Mouse (Mus musculus): ENCODE data around the gene Cenpc1. TPM values are rescaled to one million over a fixed set of nuclear protein-coding genes. Genes with fewer than 3 reads are reported as not detected.

The Cenpc1 gene
- 10 to 100 TPM; 14.8 to 16.1 TPM for total RNA-seq (2021)
- long read RNA-seq, experiment 1, transcript Cenpc1-201 (19 exons, 3,192 nt): major isoform, 5 of 10 reads
- long read RNA-seq, experiment 1, partial matches to known transcripts: 2 of 10 reads
- long read RNA-seq, experiment 1, other reads (novel, unspliced or antisense): 3 of 10 reads
- long read RNA-seq, experiment 2, partial matches to known transcripts: 1 of 9 reads
- long read RNA-seq, experiment 2, other reads (novel, unspliced or antisense): 4 of 9 reads

DNA sequence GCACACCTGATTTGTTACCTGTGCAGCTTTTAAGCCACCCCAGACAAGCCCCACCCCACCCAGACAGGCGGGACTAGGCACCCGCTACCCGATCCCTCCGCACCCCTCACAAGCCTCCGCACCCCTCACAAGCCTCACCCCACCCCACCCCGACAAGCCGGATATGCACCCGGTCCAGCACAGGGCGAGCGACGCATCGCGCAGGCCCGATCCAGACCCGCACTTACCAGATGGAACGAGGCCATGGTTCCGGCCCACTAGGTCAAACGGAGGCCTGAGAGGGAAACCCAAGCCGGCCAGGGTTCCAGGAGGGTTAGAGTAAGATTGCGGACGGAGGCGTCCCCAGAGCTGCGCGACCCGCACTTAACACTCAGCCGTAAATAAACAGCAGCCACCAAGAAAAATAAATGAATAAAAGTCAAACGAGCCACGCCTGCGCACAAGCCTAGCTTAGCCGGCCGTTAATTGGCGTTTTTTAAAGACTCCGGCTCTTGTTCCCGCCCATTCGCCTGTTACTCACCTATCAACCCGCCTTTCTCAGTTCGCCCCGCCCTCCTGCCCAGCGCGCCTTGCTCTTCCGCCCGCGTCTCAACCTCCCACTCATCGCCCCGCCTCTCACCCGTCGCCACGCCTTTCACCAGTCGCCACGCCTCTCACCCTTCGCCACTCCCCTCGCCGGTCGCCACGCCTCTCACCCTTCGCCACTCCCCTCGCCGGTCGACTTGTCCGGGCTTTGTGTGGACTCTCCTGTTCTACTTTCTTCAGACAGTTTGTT, at the start of gene Cenpc1:
Cenpc1 (minus strand) TSS at position 483 of the 775 bp plus-strand sequence.
- peak; percentile 91 to 98 for DNase-seq (ENCODE audit: low spot score in 2 of 2)

DNA sequence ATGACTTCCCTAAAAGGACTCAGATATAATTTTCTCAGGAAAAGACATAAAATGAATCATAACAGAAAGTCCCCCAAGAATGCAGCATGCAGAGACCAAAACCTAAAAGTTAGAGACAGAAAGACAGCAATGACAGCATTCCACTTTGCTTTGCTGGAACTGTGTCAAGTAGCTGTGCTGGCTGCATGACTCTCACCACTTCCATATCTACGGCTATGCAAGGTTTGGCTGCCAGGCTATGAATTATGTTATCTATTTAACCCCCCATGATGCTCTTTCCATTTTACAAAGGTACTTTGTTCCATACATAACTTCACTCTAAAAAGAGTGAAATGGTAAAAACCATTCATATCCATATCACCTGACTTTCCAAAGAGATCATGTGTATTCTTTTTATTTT, 48.6 kb upstream of the Cenpc1 start:
- no peak for DNase-seq (ENCODE audit: low spot score in 2 of 2)

DNA sequence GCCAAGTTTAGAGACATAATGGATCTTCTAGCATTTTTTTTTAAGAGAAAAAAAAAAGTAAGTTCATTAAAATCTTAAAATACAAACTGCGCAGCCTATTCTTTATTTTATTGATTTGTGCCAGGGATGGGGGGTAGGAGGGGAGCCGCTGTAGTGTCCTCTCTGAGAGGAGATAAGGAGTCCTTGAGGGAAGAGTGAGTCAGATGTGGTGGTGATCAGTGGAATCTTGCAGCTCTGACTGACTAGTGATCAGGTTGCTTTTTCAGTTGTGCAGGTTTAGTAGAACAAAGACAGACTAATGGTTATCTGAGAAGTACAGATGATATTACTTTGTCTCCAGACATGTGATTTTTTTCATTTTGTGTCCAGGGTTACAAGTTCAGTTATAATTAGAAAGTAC, 47.7 kb upstream of the Cenpc1 start:
- no peak for DNase-seq (ENCODE audit: low spot score in 2 of 2)

DNA sequence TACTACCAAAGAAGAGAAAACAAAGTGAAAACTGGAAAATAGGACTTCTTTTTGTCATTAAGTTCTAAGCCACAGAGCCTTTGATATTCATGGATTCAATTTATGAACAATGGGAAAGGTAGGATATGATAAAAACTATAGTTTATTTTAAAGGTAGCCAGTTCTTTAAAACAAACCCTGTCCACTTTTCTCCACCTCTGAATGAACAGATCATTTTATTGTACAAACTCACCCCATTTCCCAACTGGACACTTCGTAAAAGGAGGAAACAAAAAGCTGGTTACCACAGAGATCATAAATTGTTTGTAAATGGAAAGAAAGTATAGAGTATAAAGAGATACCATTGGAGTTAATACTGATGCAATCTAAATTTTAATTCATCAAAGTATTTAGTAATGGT, 45.7 kb upstream of the Cenpc1 start:
- no peak for DNase-seq (ENCODE audit: low spot score in 2 of 2)

DNA sequence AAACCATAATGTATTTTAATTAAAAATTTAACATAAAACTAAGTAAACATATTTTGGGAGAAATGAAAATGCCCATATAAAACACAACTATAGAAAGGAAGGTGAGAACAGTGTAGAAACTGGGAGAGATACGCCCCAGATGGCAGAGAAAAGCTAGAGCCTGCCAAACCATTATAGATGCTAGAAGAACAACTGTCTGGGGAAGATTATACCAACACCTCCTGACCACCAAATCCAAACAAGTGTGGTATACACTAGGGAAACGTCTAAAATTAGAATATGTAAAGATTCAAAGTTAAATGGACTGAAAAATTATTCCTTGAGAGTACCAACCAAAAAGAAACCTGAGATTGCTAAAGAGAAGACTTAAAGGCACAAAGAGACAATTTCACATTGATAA, 41.2 kb upstream of the Cenpc1 start:
- no peak for DNase-seq (ENCODE audit: low spot score in 2 of 2)

DNA sequence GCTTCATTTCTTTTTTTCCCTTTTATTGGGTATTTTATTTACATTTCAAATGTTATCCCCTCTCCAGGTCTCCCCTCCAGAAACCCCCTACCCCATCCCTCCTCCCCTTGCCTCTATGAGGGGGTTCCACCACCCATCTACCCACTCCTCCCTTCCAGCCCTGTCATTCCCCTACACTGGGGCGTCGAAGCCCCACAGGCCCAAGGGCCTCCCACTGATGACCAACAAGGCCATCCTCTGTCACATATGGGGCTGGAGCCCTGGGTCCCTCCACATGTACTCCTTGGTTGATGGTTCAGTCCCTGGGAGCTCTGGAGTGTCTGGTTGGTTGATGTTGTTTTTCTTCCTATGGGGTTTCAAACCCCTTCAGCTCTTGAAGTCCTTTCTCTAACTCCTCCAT, 36.8 kb upstream of the Cenpc1 start:
- DNase-seq (ENCODE audit: low spot score in 2 of 2): no peak

DNA sequence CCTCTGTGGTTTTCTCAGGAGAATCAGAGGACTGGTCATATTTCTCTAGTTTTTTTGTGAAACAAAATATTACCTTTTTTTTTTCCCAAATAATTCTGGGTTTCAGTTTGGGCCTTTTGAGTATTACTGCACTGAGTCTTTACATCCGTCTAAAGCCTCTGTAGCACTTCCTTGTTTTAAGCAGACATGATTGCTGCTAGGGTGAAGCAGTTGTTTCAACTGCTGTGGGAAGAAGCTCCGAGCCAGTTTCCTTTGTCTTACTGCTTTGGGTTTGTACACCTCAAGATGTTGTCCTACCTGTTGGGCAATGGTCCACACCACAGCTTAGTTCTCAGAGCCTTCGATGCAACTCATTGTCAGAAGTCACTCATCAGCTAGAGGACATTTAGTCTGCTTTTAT, 35.2 kb upstream of the Cenpc1 start:
- DNase-seq (ENCODE audit: low spot score in 2 of 2): no peak

DNA sequence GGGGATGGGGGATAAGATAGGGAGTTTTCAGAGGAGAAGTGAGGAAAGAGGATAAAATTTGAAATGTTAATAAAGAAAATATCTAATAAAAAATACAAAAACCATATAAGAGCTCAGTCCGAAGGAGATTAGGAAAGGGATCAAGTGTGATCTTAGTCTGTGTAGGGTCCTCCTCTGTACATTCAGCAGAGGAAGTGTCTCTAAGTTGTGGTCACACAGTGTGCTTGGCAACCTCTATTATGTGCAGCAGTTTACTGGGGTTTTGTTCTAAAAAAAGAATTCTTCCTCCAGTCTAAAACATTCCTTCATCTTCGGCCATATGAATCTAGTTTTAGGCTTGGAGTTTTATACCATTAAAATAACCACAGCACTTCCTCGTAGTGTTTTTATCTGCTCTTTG, 33.6 kb upstream of the Cenpc1 start:
- DNase-seq (ENCODE audit: low spot score in 2 of 2): no peak

DNA sequence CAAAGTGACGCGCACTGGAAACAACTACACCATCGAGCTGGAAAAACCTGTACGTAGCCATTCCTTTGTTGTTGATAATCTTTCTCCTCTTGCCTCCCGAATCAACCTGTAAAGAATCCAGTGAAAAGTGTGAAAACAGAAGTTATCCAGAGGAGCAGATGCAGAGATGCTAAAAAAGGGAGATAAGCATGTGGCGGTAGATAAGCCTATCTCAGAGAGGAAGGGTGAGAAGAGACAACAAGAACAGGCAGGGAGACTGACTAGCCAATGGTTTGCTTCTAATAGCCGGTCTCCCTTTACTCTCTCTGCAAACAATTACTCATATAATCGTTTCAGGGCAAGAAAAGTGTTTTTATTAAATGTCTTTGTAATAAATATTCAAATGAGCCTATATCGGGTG, 29.4 kb upstream of the Cenpc1 start:
- no peak for DNase-seq (ENCODE audit: low spot score in 2 of 2)

DNA sequence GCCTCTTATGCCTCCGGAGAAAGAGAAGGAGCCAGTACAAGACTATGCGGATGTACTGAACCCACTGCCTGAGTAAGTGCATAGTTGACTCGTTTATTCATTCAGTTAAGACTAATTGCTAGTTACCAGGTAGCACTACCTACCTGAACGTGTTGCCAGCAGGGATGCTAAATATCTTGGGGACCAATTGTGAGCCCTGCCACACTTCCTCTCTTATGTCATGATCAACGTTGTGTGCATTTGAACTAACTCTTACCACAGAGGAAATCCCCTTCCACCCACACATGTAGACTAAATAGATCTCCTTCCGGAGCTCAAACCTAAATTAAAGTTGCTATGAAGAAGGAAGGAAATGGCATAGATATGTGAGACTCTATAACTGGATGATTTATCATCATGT, 21.4 kb upstream of the Cenpc1 start:
- no peak for DNase-seq (ENCODE audit: low spot score in 2 of 2)

DNA sequence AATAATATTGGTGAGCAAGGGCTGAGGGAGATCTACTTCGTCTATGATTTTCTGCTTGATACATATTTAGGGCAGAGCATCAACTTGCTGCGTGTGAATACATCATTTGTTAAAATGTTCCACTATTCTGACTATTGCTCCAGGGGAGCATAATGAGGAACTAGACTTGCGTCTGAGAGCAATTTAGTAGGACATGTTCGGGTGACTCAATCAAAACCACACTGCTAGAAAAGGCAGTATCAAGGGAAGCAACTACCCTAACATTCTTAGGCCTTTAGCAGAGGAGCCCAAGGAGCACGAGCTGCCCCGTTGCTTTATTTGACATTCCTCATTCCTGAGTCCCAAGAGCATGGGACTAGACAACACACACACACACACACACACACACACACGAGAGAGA, 19.6 kb upstream of the Cenpc1 start:
- no peak for DNase-seq (ENCODE audit: low spot score in 2 of 2)

DNA sequence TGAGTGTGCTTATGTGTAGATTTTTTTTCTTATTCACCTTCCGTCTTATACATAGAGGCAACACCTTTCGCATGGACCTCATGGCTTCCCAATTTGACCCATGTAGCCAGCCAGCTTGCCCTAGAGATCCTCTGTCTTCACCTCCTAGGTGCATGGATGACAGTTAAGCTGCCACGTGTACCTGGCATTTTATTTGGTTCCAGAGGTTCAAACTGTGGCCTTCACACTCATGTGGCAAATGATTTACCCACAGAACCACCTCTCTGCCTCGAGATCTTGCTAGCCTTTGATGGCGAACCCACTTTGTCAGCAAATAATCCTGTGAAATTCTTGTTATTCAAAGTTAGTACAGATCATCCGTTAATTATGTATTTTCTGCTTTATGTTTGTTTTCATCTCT, 18.6 kb upstream of the Cenpc1 start:
- no peak for DNase-seq (ENCODE audit: low spot score in 2 of 2)

DNA sequence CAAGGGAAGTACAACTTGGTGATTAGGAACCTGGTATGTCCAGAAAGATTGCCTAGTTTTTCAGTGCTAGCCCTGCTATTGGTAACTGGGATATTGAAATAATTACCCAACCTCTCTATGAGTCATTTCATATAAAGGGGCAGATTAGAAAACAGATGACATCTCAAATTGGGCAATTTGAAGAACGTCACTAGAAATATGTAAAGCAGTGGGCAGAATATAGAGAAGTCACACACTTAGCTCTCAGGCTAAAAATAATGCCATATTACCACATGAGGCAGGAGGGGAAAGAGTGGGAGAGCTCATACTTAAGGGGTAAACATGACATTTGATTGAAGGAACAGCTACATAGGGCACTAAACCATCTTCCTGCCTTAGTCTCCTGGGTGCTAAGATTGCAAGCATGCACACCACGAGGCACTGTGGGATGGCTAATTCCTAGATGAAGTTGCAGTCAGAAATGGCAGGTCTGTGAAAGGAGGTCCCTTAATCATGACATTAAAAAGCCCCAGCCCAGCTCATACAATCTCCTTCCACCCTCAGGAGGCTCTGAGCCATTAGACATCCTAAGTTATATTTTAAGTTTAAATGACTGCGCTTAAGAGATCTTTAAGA, 13.4 kb upstream of the Cenpc1 start:
- no peak for DNase-seq (ENCODE audit: low spot score in 2 of 2)

DNA sequence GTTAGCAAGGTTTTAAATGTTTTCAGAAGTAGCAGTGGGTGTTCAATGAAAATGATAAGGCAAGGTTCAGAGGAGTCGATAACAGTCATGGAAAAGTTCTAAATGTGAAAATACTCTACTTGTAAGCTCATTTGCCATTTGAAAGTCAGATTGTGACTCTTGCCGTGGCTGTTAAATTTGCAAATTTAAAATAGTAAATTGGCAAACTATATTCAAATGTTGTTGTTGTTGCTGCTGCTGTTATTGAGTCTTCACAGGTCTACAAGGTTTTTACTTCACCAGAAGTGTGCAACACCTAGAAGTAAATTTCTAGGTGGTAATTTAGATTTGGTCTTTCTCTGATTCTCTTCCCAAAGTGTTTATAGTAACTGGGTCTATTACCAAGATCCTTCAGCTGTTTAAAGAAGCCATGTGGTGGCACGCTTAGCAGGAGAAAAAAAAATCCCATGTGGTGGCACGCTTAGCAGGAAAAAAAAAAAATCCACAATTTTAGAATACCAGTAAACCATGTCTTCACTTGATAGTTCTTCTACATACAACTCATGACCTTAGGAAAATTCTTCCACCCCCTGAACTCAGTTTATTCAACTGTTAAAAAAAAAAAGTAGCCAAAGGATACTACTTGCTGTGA, 7.5 kb upstream of the Cenpc1 start:
- no peak for DNase-seq (ENCODE audit: low spot score in 2 of 2)

DNA sequence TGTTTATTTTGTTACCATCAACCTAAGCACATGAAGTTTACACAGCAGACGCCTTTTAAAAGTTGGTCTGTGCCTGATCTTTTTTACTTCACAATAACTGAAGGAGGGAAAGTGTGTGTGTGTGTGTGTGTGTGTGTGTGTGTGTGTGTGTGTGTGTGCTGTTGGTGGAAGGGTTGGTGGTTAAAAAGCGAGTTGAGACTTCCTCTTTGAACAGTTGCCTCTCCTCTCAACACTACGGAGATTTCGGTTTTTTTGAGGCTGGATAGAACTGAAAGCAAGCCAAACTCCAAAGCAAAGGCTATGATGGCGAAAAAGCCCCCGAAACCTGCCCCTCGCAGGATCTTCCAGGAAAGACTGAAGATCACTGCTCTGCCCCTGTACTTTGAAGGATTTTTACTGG, 6.2 kb upstream of the Cenpc1 start, which contains the start of gene Stap1:
Stap1 (plus strand) TSS at position 209 of the 400 bp plus-strand sequence.
- DNase-seq (ENCODE audit: low spot score in 2 of 2): no peak

DNA sequence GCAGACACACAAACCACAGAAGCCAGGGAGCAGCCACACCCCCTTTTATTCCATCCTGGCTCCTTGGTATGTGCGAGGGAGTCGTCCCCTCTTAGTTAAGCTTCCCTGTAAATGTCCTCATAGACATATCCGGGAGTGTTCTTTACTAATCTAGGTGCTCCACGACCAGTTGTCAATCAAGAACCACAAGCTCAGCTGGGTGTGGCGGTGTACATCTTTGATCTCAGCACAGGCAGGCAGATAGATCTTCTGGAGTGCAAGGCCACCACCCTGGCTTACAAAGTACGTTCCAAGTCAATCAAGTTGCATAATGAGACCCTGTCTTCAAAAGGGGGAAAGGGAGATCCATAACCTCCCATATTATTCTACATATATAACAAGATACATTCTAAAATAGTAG, 3.7 kb upstream of the Cenpc1 start:
- DNase-seq (ENCODE audit: low spot score in 2 of 2): no peak

DNA sequence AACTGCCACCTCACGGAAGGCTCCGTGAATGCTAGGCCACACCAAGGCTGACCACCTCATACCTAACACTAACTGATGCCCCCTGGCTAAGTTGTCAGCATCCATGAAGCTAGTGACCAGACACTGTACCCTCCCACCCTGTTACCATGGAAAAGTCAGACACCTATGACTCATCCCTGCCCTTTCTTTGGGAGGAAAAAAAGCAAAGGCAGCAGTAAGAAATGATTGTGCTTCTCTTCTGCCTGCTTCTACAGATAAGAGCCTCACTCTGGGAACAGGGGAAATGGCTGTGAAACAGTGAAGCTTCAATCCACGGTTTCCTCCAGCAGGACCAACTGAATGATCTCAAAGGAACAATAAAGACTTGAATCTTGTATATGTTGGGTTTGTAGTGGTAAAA, 3.1 kb upstream of the Cenpc1 start:
- no peak for DNase-seq (ENCODE audit: low spot score in 2 of 2)

DNA sequence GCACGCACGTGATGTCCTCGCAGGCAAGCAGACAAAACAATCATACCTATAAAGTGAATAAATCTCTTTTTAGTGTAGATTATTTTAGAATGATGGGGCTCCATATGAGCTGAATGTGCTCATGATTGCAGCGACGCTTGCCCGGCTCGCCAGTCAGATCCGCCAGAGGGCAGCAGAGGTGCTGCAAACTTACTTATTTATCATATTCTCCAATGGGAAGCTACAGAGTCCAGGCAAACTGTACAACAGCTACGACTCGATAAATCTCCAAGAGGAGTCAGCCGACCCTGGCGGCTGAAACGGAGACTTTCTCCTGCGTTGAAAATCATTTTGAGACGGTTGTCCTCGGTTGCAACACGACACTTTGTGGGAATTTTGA, 1.2 kb upstream of the Cenpc1 start:
- peak; percentile 68 to 80 for DNase-seq (ENCODE audit: low spot score in 2 of 2)

DNA sequence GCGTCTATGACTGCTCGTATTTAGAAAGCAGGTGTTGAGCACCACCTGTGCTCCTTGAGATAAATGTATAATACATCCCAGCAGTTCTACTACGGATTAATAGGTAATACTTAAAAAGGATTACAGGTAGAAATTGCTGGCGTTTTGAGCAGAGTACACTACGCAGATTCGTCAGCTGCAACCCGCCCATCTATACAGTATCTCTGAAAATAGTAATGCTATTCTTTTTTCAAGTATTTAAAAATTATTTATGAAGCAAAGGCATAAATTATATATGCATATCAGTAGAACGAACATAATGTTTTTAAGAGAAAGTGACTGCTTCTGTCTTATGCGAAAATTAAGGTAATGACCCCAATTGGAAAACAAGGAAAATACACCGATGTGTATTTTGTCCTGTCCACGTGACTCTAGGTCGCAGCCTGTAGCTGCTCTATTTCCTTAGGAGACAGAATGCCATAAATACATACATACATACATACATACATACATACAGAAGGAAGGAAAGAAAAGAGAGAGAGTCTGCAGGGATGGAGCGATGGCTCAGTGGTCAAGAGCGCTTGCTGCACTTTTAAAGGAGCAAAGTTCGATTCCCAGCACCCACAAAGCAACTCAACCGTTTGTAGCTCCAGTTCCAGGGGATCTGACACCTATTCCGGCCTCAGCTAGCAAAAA, 630 bp upstream of the Cenpc1 start:
- DNase-seq (ENCODE audit: low spot score in 2 of 2): no peak

DNA sequence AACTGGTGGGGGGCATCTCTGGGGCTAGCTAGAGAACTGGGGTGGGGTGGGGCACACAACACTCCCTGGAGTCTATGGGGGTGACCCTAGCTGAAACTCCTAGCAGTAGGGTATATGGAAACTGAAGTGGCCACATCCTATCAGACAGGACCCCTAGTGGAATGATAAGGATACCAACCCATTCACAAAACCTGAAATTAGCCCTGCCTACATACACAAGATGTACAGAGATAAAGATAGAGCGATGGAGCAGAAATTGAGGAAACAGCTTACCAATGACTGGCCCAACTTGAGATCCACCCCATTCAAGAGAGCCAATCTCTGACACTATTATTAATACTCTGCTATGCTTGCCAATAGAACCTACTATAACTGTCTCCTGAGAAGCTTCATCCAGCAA, 1.9 kb downstream of the Cenpc1 start:
- no peak for DNase-seq (ENCODE audit: low spot score in 2 of 2)

DNA sequence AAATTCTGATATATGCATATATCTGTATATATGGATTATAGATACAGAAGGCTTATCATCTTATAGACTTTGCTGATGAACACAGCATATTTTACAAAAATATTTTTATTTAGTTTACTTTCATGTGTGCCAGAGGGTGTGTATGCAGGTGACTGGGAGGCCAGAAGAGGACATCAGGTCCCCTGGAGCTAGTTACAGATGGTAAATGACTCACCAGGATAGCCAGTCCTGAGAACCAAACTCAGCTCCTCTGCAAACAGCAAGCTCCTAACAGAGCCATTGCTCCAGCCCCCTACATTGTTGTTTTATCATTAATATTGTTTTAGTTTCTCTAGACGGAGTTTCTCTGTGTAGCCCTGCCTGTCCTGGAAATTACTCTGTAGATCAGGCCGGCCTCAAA, 35.6 kb downstream of the Cenpc1 start:
- no peak for DNase-seq (ENCODE audit: low spot score in 2 of 2)

Data from gastrocnemius, postnatal 4 days (tissue).